17 mouse cellular contexts compared by ENCODE assay signal in the genomic region with DNA sequence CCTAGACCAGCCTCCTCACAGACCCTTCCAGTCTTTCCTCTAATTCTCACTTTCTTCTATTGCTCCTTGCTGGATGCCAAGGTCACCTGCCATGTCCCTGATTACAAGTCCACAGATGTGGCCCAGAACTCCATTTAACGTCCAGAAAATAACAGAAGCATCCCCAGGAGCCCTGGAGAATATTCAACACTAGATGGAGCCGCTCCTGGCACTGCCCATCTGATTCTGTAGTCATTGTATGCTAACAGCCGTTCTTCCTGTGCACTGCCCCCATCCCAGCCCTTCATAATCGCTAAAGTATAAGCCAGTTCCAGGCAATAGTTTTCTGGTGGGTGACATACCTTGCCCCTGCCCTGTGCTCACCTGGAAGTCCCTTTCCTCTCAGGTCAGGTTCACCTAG.
DNase-seq lines count a peak whose midpoint lies in the region; ATAC-seq and TF ChIP-seq lines count a peak whose summit lies in the region.
"Had no signal": no experiment of that assay in that cellular context is flagged by ENCODE, and none has a peak within 500 bp of the region (broad histone marks: within the 10 kb centered on the region; RNA-seq: fewer than 3 reads in every experiment).

No protein-coding gene starts in this region.

- 31% methylated on average over 4 of the region's 4 CpGs for WGBS in heart, adult 2 months
- WGBS in heart, embryonic 11.5 days (ENCODE audit: insufficient replicate concordance) = 50% methylated on average over 4 of the region's 4 CpGs

- no peaks in the 10 kb centered on the region for H3K36me3 ChIP-seq in heart, adult 2 months (ENCODE audit: control insufficient read depth, insufficient read depth, low read length)
- no peaks in the 10 kb centered on the region for H3K36me3 ChIP-seq in heart, embryonic 11.5 days (ENCODE audit: control insufficient read depth, insufficient read depth, low read length)
- H3K36me3 ChIP-seq: G1E; hindbrain, embryonic 15.5 days; limb, embryonic 10.5 days; liver, embryonic 15.5 days had no signal

- intact Hi-C loops in heart, adult 2 months (cut with DNase I) = no loop called here
- intact Hi-C loops in left cerebral cortex, adult 2 months (cut with DNase I) = loop anchor here (5.0 kb wide), 1 partner anchor 257 kb away; no protein-coding TSS in a partner anchor
- intact Hi-C loops in left cerebral cortex, postnatal 14 days (cut with DNase I) = no loop called here

- ATAC-seq in heart, embryonic 11.5 days (replicated peaks; ENCODE audit: insufficient number of reproducible peaks, low FRiP score, low TSS enrichment) = no peak
- ATAC-seq: forebrain, embryonic 14.5 days had no signal

- peaks cover 29% of the 10 kb centered on the region for H3K4me1 ChIP-seq in heart, adult 2 months (ENCODE audit: control insufficient read depth, insufficient read depth, low read length)
- H3K4me1 ChIP-seq in heart, embryonic 11.5 days (ENCODE audit: control insufficient read depth, insufficient read depth, low read length) = no peaks in the 10 kb centered on the region
- H3K4me1 ChIP-seq: hindbrain, embryonic 15.5 days; limb, embryonic 10.5 days had no signal

- H3K9ac ChIP-seq in heart, adult 2 months (ENCODE audit: low read depth, low read length) = no peak overlapping the region
- H3K9ac ChIP-seq in heart, embryonic 11.5 days (ENCODE audit: low read depth, low read length) = no peak overlapping the region
- H3K9ac ChIP-seq: hindbrain, embryonic 15.5 days; liver, embryonic 15.5 days had no signal

- no peaks in the 10 kb centered on the region for H3K9me3 ChIP-seq in heart, embryonic 11.5 days (replicated peaks; ENCODE audit: control insufficient read depth, low read length)
- H3K9me3 ChIP-seq: hindbrain, embryonic 15.5 days; limb, embryonic 10.5 days; liver, embryonic 15.5 days had no signal

- peak; percentile 50 for TF ChIP-seq CTCF in heart, adult 2 months (IDR thresholded peaks at IDR 0.05)
- peak; percentile 41 for TF ChIP-seq CTCF in left cerebral cortex, adult 2 months (IDR thresholded peaks at IDR 0.05)

- H3K27ac ChIP-seq in heart, adult 2 months = no peak overlapping the region
- no peak overlapping the region for H3K27ac ChIP-seq in heart, embryonic 11.5 days (ENCODE audit: low read depth, low read length)
- H3K27ac ChIP-seq in left cerebral cortex, adult 2 months = no peak overlapping the region
- H3K27ac ChIP-seq: hindbrain, embryonic 15.5 days; limb, embryonic 10.5 days; liver, embryonic 15.5 days had no signal

- TF ChIP-seq EP300 in heart, adult 2 months (IDR thresholded peaks at IDR 0.05; ENCODE audit: insufficient read depth, low read depth, low read length) = no peak

- H3K79me2 ChIP-seq in heart, adult 2 months (replicated peaks; ENCODE audit: control insufficient read depth, insufficient read depth, low read length) = no peaks in the 10 kb centered on the region

- H3K4me2 ChIP-seq in heart, embryonic 11.5 days = no peak overlapping the region
- H3K4me2 ChIP-seq: hindbrain, embryonic 15.5 days; liver, embryonic 15.5 days had no signal

- DNase-seq in heart, adult 2 months = no peak
- no peak for DNase-seq in left cerebral cortex, adult 2 months (ENCODE audit: extremely low spot score in 1 of 2, low spot score in 2 of 2)
- DNase-seq in left cerebral cortex, postnatal 14 days (ENCODE audit: low spot score in 2 of 2) = no peak
- peak; percentile 32 for DNase-seq in retina, embryonic 14.5 days (ENCODE audit: low spot score)
- DNase-seq in retina, postnatal 1 day = no peak
- DNase-seq in T-cell, adult 2 months (ENCODE audit: low spot score) = no peak
- DNase-seq: adrenal gland, postnatal 25 days; gastrocnemius, postnatal 25 days; kidney, adult 2 months; layer of hippocampus, postnatal 36 days; thymus, postnatal 4 days had no signal

- H3K27me3 ChIP-seq in heart, adult 2 months (ENCODE audit: control insufficient read depth, insufficient read depth, low read length) = no peaks in the 10 kb centered on the region
- H3K27me3 ChIP-seq in heart, embryonic 11.5 days (ENCODE audit: control insufficient read depth, insufficient read depth, low read length) = no peaks in the 10 kb centered on the region
- H3K27me3 ChIP-seq: hindbrain, embryonic 15.5 days; liver, embryonic 15.5 days had no signal

- no peak overlapping the region for H3K4me3 ChIP-seq in heart, adult 2 months
- H3K4me3 ChIP-seq in heart, embryonic 11.5 days (ENCODE audit: low read depth, low read length) = no peak overlapping the region
- H3K4me3 ChIP-seq in left cerebral cortex, adult 2 months = no peak overlapping the region
- H3K4me3 ChIP-seq: hindbrain, embryonic 15.5 days; limb, embryonic 10.5 days; liver, embryonic 15.5 days had no signal

- TF ChIP-seq POLR2A in heart, adult 2 months (IDR thresholded peaks at IDR 0.05; ENCODE audit: insufficient read depth, low read depth, low read length) = no peak
